Mouse (Mus musculus) MEL (cell line): ENCODE data around the gene Ctsl. TPM values are rescaled to one million over a fixed set of nuclear protein-coding genes. Genes with fewer than 3 reads are reported as not detected.

Experiments
- DNase-seq: peaks from one replicate; pipeline ENCODE4 v3.0.0; 2011; ENCODE audit warnings: low read depth, low spot score
- H3K27ac ChIP-seq: 2 replicates; pipeline ENCODE4 v1.5.1; 2012; ENCODE audit warnings: low read depth, mild to moderate bottlenecking, control low read depth, low read length, moderate library complexity; ENCODE audit not compliant: control insufficient read depth
- H3K27me3 ChIP-seq, 2 experiments: fragments of 150-350 bp in 1 of 2; sonication (generic) in 1 of 2; 2 replicates each; pipeline ENCODE4 v1.6.1; 2012; ENCODE audit warnings: low read length in 2 of 2, mild to moderate bottlenecking in 2 of 2, improper control_type of control experiment in 1 of 2, moderate library complexity in 1 of 2; ENCODE audit not compliant: insufficient read depth in 2 of 2, control insufficient read depth in 1 of 2
- H3K36me3 ChIP-seq, 2 experiments: 2 replicates each; pipeline ENCODE4 v1.6.1; 2012 to 2014; ENCODE audit warnings: low read length in 2 of 2, improper control_type of control experiment in 1 of 2, inconsistent platforms in 1 of 2, mild to moderate bottlenecking in 1 of 2; ENCODE audit not compliant: insufficient read depth in 2 of 2, control insufficient read depth in 1 of 2
- H3K4me1 ChIP-seq, 2 experiments: fragments of 150-350 bp in 1 of 2; sonication (generic) in 1 of 2; 2 replicates each; pipeline ENCODE4 v1.6.1; 2012; ENCODE audit warnings: low read length in 2 of 2, improper control_type of control experiment in 1 of 2, mild to moderate bottlenecking in 1 of 2; ENCODE audit not compliant: insufficient read depth in 2 of 2, control insufficient read depth in 1 of 2
- H3K4me3 ChIP-seq, 2 experiments: fragments of 150-350 bp in 1 of 2; sonication (generic) in 1 of 2; 2 replicates each; pipeline ENCODE4 v1.5.1; 2012; ENCODE audit warnings: low read depth in 2 of 2, low read length in 2 of 2, mild to moderate bottlenecking in 2 of 2, moderate library complexity in 2 of 2, control low read depth in 1 of 2, improper control_type of control experiment in 1 of 2; ENCODE audit not compliant: control insufficient read depth in 1 of 2, insufficient read depth in 1 of 2
- H3K79me2 ChIP-seq: 2 replicates; pipeline ENCODE4 v1.6.1; 2012; ENCODE audit warnings: mild to moderate bottlenecking, low read length, moderate library complexity; ENCODE audit not compliant: control insufficient read depth, poor library complexity, insufficient read depth
- H3K9ac ChIP-seq: 2 replicates; pipeline ENCODE4 v1.6.1; 2012; ENCODE audit warnings: low read depth, mild to moderate bottlenecking, control low read depth, low read length, moderate library complexity; ENCODE audit not compliant: control insufficient read depth, poor library complexity, severe bottlenecking
- H3K9me3 ChIP-seq: fragments of 150-350 bp; sonication (generic); replicated peaks from 2 replicates; pipeline ENCODE4 v1.6.1; 2012; ENCODE audit warnings: mild to moderate bottlenecking, low read length, improper control_type of control experiment, moderate library complexity; ENCODE audit not compliant: insufficient read depth
- CHD2 ChIP-seq: IDR thresholded peaks from 2 replicates; pipeline ENCODE4 v1.6.1; 2011; ENCODE audit warnings: low read length, improper control_type of control experiment
- CTCF ChIP-seq, 3 experiments: IDR thresholded peaks in 2 of 3; conservative IDR thresholded peaks in 1 of 3; 2 replicates each; pipeline ENCODE4 v1.5.1; 2011 to 2012; ENCODE audit warnings: low read length in 3 of 3, low read depth in 2 of 3, mild to moderate bottlenecking in 2 of 3, improper control_type of control experiment in 1 of 3, inconsistent platforms in 1 of 3, mixed read lengths in 1 of 3, moderate library complexity in 1 of 3; ENCODE audit not compliant: control insufficient read depth in 1 of 3, insufficient read depth in 1 of 3, poor library complexity in 1 of 3, severe bottlenecking in 1 of 3
- E2F4 ChIP-seq: IDR thresholded peaks from 2 replicates; pipeline ENCODE4 v1.6.1; 2011; ENCODE audit warnings: low read depth, low read length, improper control_type of control experiment, borderline replicate concordance
- ELF1 ChIP-seq: IDR thresholded peaks from 2 replicates; pipeline ENCODE4 v1.6.1; 2014; ENCODE audit warnings: low read depth, mild to moderate bottlenecking, inconsistent platforms, low read length, improper control_type of control experiment, moderate library complexity
- EP300 ChIP-seq, 2 experiments: IDR thresholded peaks; 2 replicates each; pipeline ENCODE4 v1.6.1; 2011; ENCODE audit warnings: improper control_type of control experiment in 2 of 2, low read length in 2 of 2, low read depth in 1 of 2, mild to moderate bottlenecking in 1 of 2
- GABPA ChIP-seq: IDR thresholded peaks from 2 replicates; pipeline ENCODE4 v1.6.1; 2012; ENCODE audit warnings: low read depth, mild to moderate bottlenecking, inconsistent platforms, low read length, improper control_type of control experiment, moderate library complexity
- MAFK ChIP-seq: IDR thresholded peaks from 2 replicates; pipeline ENCODE4 v1.6.1; 2011; ENCODE audit warnings: low read depth, mild to moderate bottlenecking, low read length, improper control_type of control experiment, borderline replicate concordance
- MYC ChIP-seq: IDR thresholded peaks from 2 replicates; pipeline ENCODE4 v1.6.1; 2011; ENCODE audit warnings: low read depth, mild to moderate bottlenecking, low read length, improper control_type of control experiment, moderate library complexity
- POLR2AphosphoS5 ChIP-seq: IDR thresholded peaks from 2 replicates; pipeline ENCODE4 v1.6.1; 2012; ENCODE audit warnings: low read depth, borderline replicate concordance, mild to moderate bottlenecking, inconsistent platforms, low read length, moderate library complexity, mixed read lengths
- RAD21 ChIP-seq: IDR thresholded peaks from 2 replicates; pipeline ENCODE4 v1.6.1; 2011; ENCODE audit warnings: mild to moderate bottlenecking, low read depth, low read length, improper control_type of control experiment
- RCOR1 ChIP-seq: IDR thresholded peaks from 2 replicates; pipeline ENCODE4 v1.6.1; 2012; ENCODE audit warnings: low read depth, mild to moderate bottlenecking, inconsistent platforms, low read length, improper control_type of control experiment
- SIN3A ChIP-seq: IDR thresholded peaks from 2 replicates; pipeline ENCODE4 v1.6.1; 2012; ENCODE audit warnings: low read length, improper control_type of control experiment, inconsistent platforms
- SMC3 ChIP-seq: IDR thresholded peaks from 2 replicates; pipeline ENCODE4 v1.6.1; 2011; ENCODE audit warnings: low read depth, low read length, improper control_type of control experiment
- TAL1 ChIP-seq: IDR thresholded peaks from 2 replicates; pipeline ENCODE4 v1.6.1; 2012; ENCODE audit warnings: mild to moderate bottlenecking, inconsistent platforms, low read length, moderate library complexity, mixed read lengths
- TBP ChIP-seq: IDR thresholded peaks from 2 replicates; pipeline ENCODE4 v1.8.0; 2011; ENCODE audit warnings: low read depth, low read length, improper control_type of control experiment
- TCF12 ChIP-seq: IDR thresholded peaks from 2 replicates; pipeline ENCODE4 v1.6.1; 2014; ENCODE audit warnings: low read depth, mild to moderate bottlenecking, inconsistent platforms, low read length, improper control_type of control experiment, moderate library complexity
- ZKSCAN1 ChIP-seq: IDR thresholded peaks from 2 replicates; pipeline ENCODE4 v1.6.1; 2012; ENCODE audit warnings: low read depth, mild to moderate bottlenecking, inconsistent platforms, low read length, improper control_type of control experiment, moderate library complexity
- ZMIZ1 ChIP-seq: IDR thresholded peaks from 2 replicates; pipeline ENCODE4 v1.6.1; 2012; ENCODE audit warnings: low read depth, mild to moderate bottlenecking, inconsistent platforms, low read length, improper control_type of control experiment, moderate library complexity
- ZNF384 ChIP-seq: IDR thresholded peaks from 2 replicates; pipeline ENCODE4 v1.6.1; 2012; ENCODE audit warnings: low read depth, mild to moderate bottlenecking, inconsistent platforms, low read length, improper control_type of control experiment
- polyA plus RNA-seq, 2 experiments: library from polyadenylated mRNA; stranded (reverse) in 1 of 2; unstranded in 1 of 2; fragments of >175 nt in 1 of 2; fragments of >200 nt in 1 of 2; gene quantifications; 2 replicates each; pipeline versions ENCODE4 v1.2.1 to v1.2.4; 2012; ENCODE audit warnings: low replicate concordance in 2 of 2, low read depth in 1 of 2; ENCODE audit not compliant: insufficient read length in 2 of 2, insufficient read depth in 1 of 2, missing spikeins in 1 of 2
- total RNA-seq: library from RNA; depleted of rRNA; stranded (reverse); fragments of 300-350 nt; gene quantifications from 2 replicates; pipeline ENCODE4 v1.2.3, GENCODE M21; 2012

The Ctsl gene
- total and polyA plus RNA-seq, 3 experiments: 20.1 to 39.2 TPM; not detected in 1

DNA sequence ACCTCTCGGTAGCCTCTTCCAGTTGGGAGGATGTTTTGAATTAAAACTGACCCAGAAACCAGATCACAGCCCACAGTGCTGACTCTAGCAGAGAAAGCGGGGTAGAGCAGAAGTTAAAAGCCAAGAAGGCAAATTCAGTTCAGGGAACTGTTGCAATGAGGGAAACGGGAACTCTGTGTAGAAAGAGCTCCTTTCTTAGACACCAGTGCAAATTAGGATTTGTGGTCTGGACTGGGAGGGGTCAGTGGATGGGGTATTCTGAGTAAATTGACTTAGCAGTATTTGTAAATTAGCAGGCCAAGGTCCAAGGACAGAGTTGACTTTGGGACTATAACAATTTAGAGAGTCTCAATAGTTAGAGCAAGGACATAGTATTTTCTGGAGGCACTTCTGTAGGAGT, 31.3 kb upstream of the Ctsl start:
- peak overlapping the region; percentile 50 for H3K9ac ChIP-seq
- peak overlapping the region; percentile 91 for H3K27ac ChIP-seq

DNA sequence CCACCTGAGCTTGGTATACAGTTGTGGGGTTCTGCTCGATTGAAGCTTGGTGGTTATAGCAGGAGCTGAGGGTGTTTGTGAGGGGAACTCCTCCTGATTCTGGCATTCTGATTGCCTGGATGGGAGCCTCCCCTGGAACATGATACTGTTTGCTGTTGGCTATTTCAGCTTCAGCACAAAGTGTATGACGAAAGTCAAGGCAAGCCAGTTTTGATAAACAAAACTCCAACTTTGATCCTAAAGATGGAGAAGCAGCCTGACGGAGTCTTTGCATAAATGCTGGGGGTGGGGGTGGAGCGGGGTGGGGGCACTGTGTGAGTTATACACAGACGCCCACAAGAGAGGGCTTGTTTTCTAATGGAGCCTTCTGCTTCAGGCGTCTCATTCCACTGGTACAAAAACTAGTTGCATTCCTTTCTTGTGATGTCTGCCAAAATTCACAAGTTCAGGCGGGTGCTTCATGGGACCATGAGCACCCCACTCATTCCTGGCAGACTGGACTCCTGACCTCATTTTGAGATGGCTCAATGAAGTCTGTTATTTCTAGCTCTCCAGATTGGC, 30.2 kb upstream of the Ctsl start:
- Histone ChIP-seq H3K27ac (peak overlapping the region; percentile 91; the same call in 1 of the 2 replicates), H3K9ac (no peak overlapping the region), H3K4me3 (no peak overlapping the region), H3K27me3 (no peaks in the 10 kb centered on the region), H3K36me3 (peaks cover 0 to 34% of the 10 kb centered on the region in 2 experiments; a peak in 2 of 4 replicates), H3K4me1 (peaks cover 16 to 24% of the 10 kb centered on the region in 2 experiments), H3K9me3 (no peaks in the 10 kb centered on the region), H3K79me2 (no peaks in the 10 kb centered on the region)
- no peak for DNase-seq
- TF ChIP-seq GABPA (no peak), TBP (no peak), RCOR1 (no peak), ZMIZ1 (no peak), CTCF (IDR thresholded peaks at IDR 0.05 in 2 of 3, conservative IDR thresholded peaks at IDR 0.05 in 1 of 3; ENCODE audit: control insufficient read depth in 1 of 3, insufficient read depth in 1 of 3, low read depth in 2 of 3, low read length in 3 of 3, poor library complexity in 1 of 3, severe bottlenecking in 1 of 3) (no peak), TCF12 (no peak), SMC3 (no peak), POLR2AphosphoS5 (no peak), ZKSCAN1 (no peak), CHD2 (no peak), ZNF384 (no peak), TAL1 (no peak), MYC (no peak), RAD21 (no peak), EP300 (IDR thresholded peaks at IDR 0.05; ENCODE audit: low read depth in 1 of 2, low read length in 2 of 2) (no peak), MAFK (no peak)

More for the DNA sequence above, 31.3 kb upstream of the Ctsl start:
- peak in 1 of 2 experiments; percentile 44; a peak in 1 of 4 replicates for TF ChIP-seq EP300 (IDR thresholded peaks at IDR 0.05; ENCODE audit: low read depth in 1 of 2, low read length in 2 of 2)
- TF ChIP-seq SIN3A: 0 out of 2 replicates have a peak, but pooled peaks have one; percentile 9
- TF ChIP-seq ELF1: no peak
- TF ChIP-seq E2F4: no peak
- peak; percentile 74 for DNase-seq
- Histone ChIP-seq H3K4me1 (peaks cover 16 to 24% of the 10 kb centered on the region in 2 experiments), H3K9me3 (no peaks in the 10 kb centered on the region), H3K27me3 (no peaks in the 10 kb centered on the region), H3K36me3 (peaks cover 0 to 34% of the 10 kb centered on the region in 2 experiments; a peak in 2 of 4 replicates), H3K79me2 (no peaks in the 10 kb centered on the region), H3K4me3 (peak overlapping the region; percentile 42 to 67)
